Mouse (Mus musculus) heart, embryonic 10.5 days (tissue): Measurements from ENCODE around the gene Supt4a. TPM values are rescaled to one million over a fixed set of nuclear protein-coding genes. Genes with fewer than 3 reads are reported as not detected.
A peak's percentile ranks its signal among the peaks of the same experiment; 100 is the strongest.

Experiments used
- DNase-seq: peaks from one replicate; pipeline ENCODE4 v3.0.0-alpha.2; 2017; ENCODE audit warnings: low spot score
- H3K27ac ChIP-seq: fragments of 300-500 bp; sonication (generic); 2 replicates; pipeline ENCODE4 v1.5.1; 2016; ENCODE audit warnings: mild to moderate bottlenecking
- H3K27me3 ChIP-seq: fragments of 300-500 bp; sonication (generic); 2 replicates; pipeline ENCODE4 v1.6.1; 2016; ENCODE audit warnings: mild to moderate bottlenecking; ENCODE audit not compliant: poor library complexity, insufficient read depth, severe bottlenecking
- H3K36me3 ChIP-seq: fragments of 300-500 bp; sonication (generic); 2 replicates; pipeline ENCODE4 v1.6.1; 2016; ENCODE audit warnings: mild to moderate bottlenecking, moderate library complexity
- H3K4me1 ChIP-seq: fragments of 300-500 bp; sonication (generic); 2 replicates; pipeline ENCODE4 v1.6.1; 2016; ENCODE audit warnings: mild to moderate bottlenecking
- H3K4me3 ChIP-seq: fragments of 300-500 bp; sonication (generic); 2 replicates; pipeline ENCODE4 v1.5.1; 2016; ENCODE audit warnings: mild to moderate bottlenecking, moderate library complexity
- H3K9me3 ChIP-seq: fragments of 300-500 bp; sonication (generic); 2 replicates; pipeline ENCODE4 v1.6.1; 2016; ENCODE audit warnings: mild to moderate bottlenecking, moderate library complexity
- WGBS: fragments of 180-500 bp; shearing (Covaris S2); methylation state at CpG from one replicate; pipeline ENCODE4 v1.1.7; 2016; 5-methylcytosine and 5-hydroxymethylcytosine counted together
- polyA plus RNA-seq: library from polyadenylated mRNA; unstranded; fragments of >200 nt; fragmentation: Nextera tagmentation; extraction: Ambion mirVana; gene quantifications from 2 replicates; pipeline ENCODE4 v1.2.1, GENCODE M21; 2016

Supt4a gene
- polyA plus RNA-seq, 1 experiment from 2014 or later: 151 TPM

GRCm38 (mm10) chr11:87748132-87749119 is 11.1 kb downstream of the Supt4a start:
- 30% methylated on average over 19 of the region's 19 CpGs for WGBS
- Histone ChIP-seq H3K27me3 (0 out of 2 replicates have a peak, but pooled peaks cover 3% of the 10 kb centered on the region), H3K9me3 (no peaks in the 10 kb centered on the region), H3K36me3 (peaks cover 19% of the 10 kb centered on the region), H3K4me1 (peaks cover 19% of the 10 kb centered on the region), H3K27ac (peak overlapping the region; percentile 74), H3K4me3 (0 out of 2 replicates have a peak overlapping the region, but pooled peaks have one; percentile 3)
- DNase-seq: peak; percentile 85

- peaks cover 10% of the 10 kb centered on the region for H3K36me3 ChIP-seq
- 0 out of 2 replicates have a peak, but pooled peaks cover 3% of the 10 kb centered on the region for H3K27me3 ChIP-seq
- peak overlapping the region; percentile 25 for H3K4me3 ChIP-seq
- peaks cover 25% of the 10 kb centered on the region for H3K4me1 ChIP-seq
- H3K27ac ChIP-seq: peak overlapping the region; percentile 74
- H3K9me3 ChIP-seq: no peaks in the 10 kb centered on the region
- WGBS: 42% methylated on average over 18 of the region's 18 CpGs
- DNase-seq: peak; percentile 94
These were observed 12.1 kb downstream of the Supt4a start for GRCm38 (mm10) chr11:87749192-87750042.

GRCm38 (mm10) chr11:87750043-87750421 is 12.7 kb downstream of the Supt4a start:
- peak overlapping the region; percentile 74; the same call in 1 of the 2 replicates for H3K27ac ChIP-seq
- peaks cover 4% of the 10 kb centered on the region for H3K36me3 ChIP-seq
- H3K4me1 ChIP-seq: peaks cover 29% of the 10 kb centered on the region
- peak; percentile 87 for DNase-seq
- no peaks in the 10 kb centered on the region for H3K9me3 ChIP-seq
- H3K27me3 ChIP-seq: 0 out of 2 replicates have a peak, but pooled peaks cover 3% of the 10 kb centered on the region
- WGBS: 57% methylated on average over 11 of the region's 11 CpGs
- H3K4me3 ChIP-seq: peak overlapping the region; percentile 25; the same call in 1 of the 2 replicates

- no peaks in the 10 kb centered on the region for H3K36me3 ChIP-seq
- peaks cover 29% of the 10 kb centered on the region for H3K4me1 ChIP-seq
- whole genome bisulfite sequencing: 55% methylated on average over 3 of the region's 3 CpGs
- 0 out of 2 replicates have a peak, but pooled peaks cover 3% of the 10 kb centered on the region for H3K27me3 ChIP-seq
- H3K9me3 ChIP-seq: no peaks in the 10 kb centered on the region
- H3K27ac ChIP-seq: peak overlapping the region; percentile 69; the same call in 1 of the 2 replicates
- no peak overlapping the region for H3K4me3 ChIP-seq
- DNase-seq: no peak
These were observed 13.2 kb downstream of the Supt4a start for GRCm38 (mm10) chr11:87750521-87750920.

GRCm38 (mm10) chr11:87751031-87751430 is 13.7 kb downstream of the Supt4a start:
- Histone ChIP-seq H3K36me3 (no peaks in the 10 kb centered on the region), H3K4me1 (peaks cover 29% of the 10 kb centered on the region), H3K27me3 (0 out of 2 replicates have a peak, but pooled peaks cover 3% of the 10 kb centered on the region), H3K9me3 (no peaks in the 10 kb centered on the region), H3K4me3 (0 out of 2 replicates have a peak overlapping the region, but pooled peaks have one; percentile 3), H3K27ac (peak overlapping the region; percentile 69)
- 77% methylated on average over 8 of the region's 8 CpGs for WGBS
- peak; percentile 74 for DNase-seq

- Histone ChIP-seq H3K4me3 (no peak overlapping the region), H3K27me3 (0 out of 2 replicates have a peak, but pooled peaks cover 3% of the 10 kb centered on the region), H3K27ac (peak overlapping the region; percentile 69), H3K9me3 (no peaks in the 10 kb centered on the region), H3K4me1 (peaks cover 29% of the 10 kb centered on the region), H3K36me3 (no peaks in the 10 kb centered on the region)
- 49% methylated on average over 4 of the region's 4 CpGs for WGBS
- DNase-seq: peak; percentile 75
These were observed 14.2 kb downstream of the Supt4a start for GRCm38 (mm10) chr11:87751491-87751966.

GRCm38 (mm10) chr11:87752307-87752706 is 15.0 kb downstream of the Supt4a start:
- Histone ChIP-seq H3K9me3 (no peaks in the 10 kb centered on the region), H3K27ac (peak overlapping the region; percentile 69; the same call in 1 of the 2 replicates), H3K4me1 (peaks cover 29% of the 10 kb centered on the region), H3K4me3 (no peak overlapping the region), H3K36me3 (no peaks in the 10 kb centered on the region), H3K27me3 (0 out of 2 replicates have a peak, but pooled peaks cover 3% of the 10 kb centered on the region)
- 80% methylated on average over 1 of the region's 1 CpGs for WGBS
- no peak for DNase-seq

- DNase-seq: no peak
- H3K36me3 ChIP-seq: no peaks in the 10 kb centered on the region
- peak overlapping the region; percentile 77; the same call in 1 of the 2 replicates for H3K27ac ChIP-seq
- no peaks in the 10 kb centered on the region for H3K9me3 ChIP-seq
- WGBS: 72% methylated on average over 8 of the region's 8 CpGs
- H3K4me3 ChIP-seq: no peak overlapping the region
- H3K27me3 ChIP-seq: 0 out of 2 replicates have a peak, but pooled peaks cover 3% of the 10 kb centered on the region
- H3K4me1 ChIP-seq: peaks cover 29% of the 10 kb centered on the region
These were observed 15.9 kb downstream of the Supt4a start for GRCm38 (mm10) chr11:87753255-87753654.

GRCm38 (mm10) chr11:87753891-87754501 is 16.6 kb downstream of the Supt4a start:
- peaks cover 24% of the 10 kb centered on the region for H3K4me1 ChIP-seq
- H3K36me3 ChIP-seq: no peaks in the 10 kb centered on the region
- peaks cover 3% of the 10 kb centered on the region; the same call in 1 of the 2 replicates for H3K27me3 ChIP-seq
- H3K27ac ChIP-seq: peak overlapping the region; percentile 77
- no peak overlapping the region for H3K4me3 ChIP-seq
- no peaks in the 10 kb centered on the region for H3K9me3 ChIP-seq
- DNase-seq: no peak
- WGBS: 68% methylated on average over 5 of the region's 5 CpGs

- 0 out of 2 replicates have a peak overlapping the region, but pooled peaks have one; percentile 1 for H3K4me3 ChIP-seq
- peak overlapping the region; percentile 77 for H3K27ac ChIP-seq
- H3K27me3 ChIP-seq: peaks cover 4% of the 10 kb centered on the region
- peaks cover 20% of the 10 kb centered on the region for H3K4me1 ChIP-seq
- H3K9me3 ChIP-seq: no peaks in the 10 kb centered on the region
- no peak for DNase-seq
- WGBS: 60% methylated on average over 5 of the region's 5 CpGs
- H3K36me3 ChIP-seq: no peaks in the 10 kb centered on the region
These were observed 17.3 kb downstream of the Supt4a start for GRCm38 (mm10) chr11:87754603-87755002.

GRCm38 (mm10) chr11:87755360-87756017 is 18.1 kb downstream of the Supt4a start:
- Histone ChIP-seq H3K9me3 (no peaks in the 10 kb centered on the region), H3K27ac (peak overlapping the region; percentile 77), H3K4me1 (peaks cover 21% of the 10 kb centered on the region), H3K27me3 (peaks cover 12% of the 10 kb centered on the region), H3K36me3 (no peaks in the 10 kb centered on the region), H3K4me3 (peak overlapping the region; percentile 46)
- DNase-seq: peak; percentile 95
- 59% methylated on average over 17 of the region's 17 CpGs for WGBS
